Mouse (Mus musculus) embryonic fibroblast, embryonic 13.5 days (primary cell): ENCODE data around the gene Sytl3.
"Not testable (repeated sequence)": the region's sequence is repeated elsewhere in the genome, so short reads cannot be mapped to it uniquely, and the experiment has no call there.

Experiments
- CTCF ChIP-seq: IDR thresholded peaks from 2 replicates; pipeline ENCODE4 v1.5.1; 2011; ENCODE audit warnings: mild to moderate bottlenecking, control low read depth, low read length, moderate library complexity, borderline replicate concordance; ENCODE audit not compliant: insufficient read depth
- POLR2A ChIP-seq: IDR thresholded peaks from 2 replicates; pipeline ENCODE4 v1.6.1; 2011; ENCODE audit warnings: low read depth, mild to moderate bottlenecking, control low read depth, low read length, moderate library complexity

GRCm38 (mm10) chr17:6696521-6696920, 37.6 kb downstream of the Sytl3 start:
- not testable (repeated sequence) for TF ChIP-seq POLR2A, CTCF
